Comparison of ENCODE assay signal across 9 mouse cellular contexts in genomic region chr10:75954381-75954811, GRCm38 (mm10). TPM values are rescaled to one million over a fixed set of nuclear protein-coding genes. Genes with fewer than 3 reads are reported as not detected.
DNase-seq lines count a peak whose midpoint lies in the region; ATAC-seq and TF ChIP-seq lines count a peak whose summit lies in the region.
"Had no signal": no experiment of that assay in that cellular context is flagged by ENCODE, and none has a peak within 500 bp of the region (broad histone marks: within the 10 kb centered on the region; RNA-seq: fewer than 3 reads in every experiment).

Gm5134 (plus strand) TSS chr10:75954514.

- TF ChIP-seq CTCF in liver, embryonic 14.5 days (IDR thresholded peaks at IDR 0.05; ENCODE audit: low read depth), result no peak

- H3K36me3 ChIP-seq in kidney, embryonic 16.5 days (ENCODE audit: insufficient read depth, low read length), result no peaks in the 10 kb centered on the region
- no peaks in the 10 kb centered on the region for H3K36me3 ChIP-seq in forebrain, embryonic 15.5 days
- H3K36me3 ChIP-seq in liver, embryonic 14.5 days (replicated peaks; ENCODE audit: control insufficient read depth, insufficient read depth, low read depth), result no peaks in the 10 kb centered on the region
- H3K36me3 ChIP-seq in stomach, embryonic 16.5 days (ENCODE audit: control insufficient read depth, insufficient read depth, low read length), result no peaks in the 10 kb centered on the region

- WGBS in kidney, embryonic 16.5 days, result 31% methylated on average over 20 of the region's 20 CpGs
- 30% methylated on average over 20 of the region's 20 CpGs for WGBS in forebrain, embryonic 15.5 days
- 14% methylated on average over 20 of the region's 20 CpGs for WGBS in liver, embryonic 14.5 days (ENCODE audit: insufficient replicate concordance)
- WGBS in stomach, embryonic 16.5 days, result 24% methylated on average over 20 of the region's 20 CpGs

- 0 out of 2 replicates have a peak, but pooled peaks have one; percentile 13 for ATAC-seq in kidney, embryonic 16.5 days (ENCODE audit: low FRiP score, low TSS enrichment)
- ATAC-seq in forebrain, embryonic 15.5 days (replicated peaks), result 0 out of 2 replicates have a peak, but pooled peaks have one; percentile 18
- 0 out of 2 replicates have a peak, but pooled peaks have one; percentile 26 for ATAC-seq in liver, embryonic 14.5 days (ENCODE audit: insufficient read depth)
- no peak for ATAC-seq in stomach, embryonic 16.5 days (ENCODE audit: insufficient read depth, low FRiP score)

- intact Hi-C loops in left cerebral cortex, postnatal 4 days (cut with DNase I), result loop anchor here (5.0 to 10.0 kb wide), 3 partner anchors 57 to 370 kb away; partner anchors contain the start of gene Ggt5

- no peak within 1 kb of the TSS for H3K27ac ChIP-seq in kidney, embryonic 16.5 days (ENCODE audit: low read length)
- no peak within 1 kb of the TSS for H3K27ac ChIP-seq in forebrain, embryonic 15.5 days (replicated peaks)
- H3K27ac ChIP-seq in liver, embryonic 14.5 days, result no peak within 1 kb of the TSS
- no peak within 1 kb of the TSS for H3K27ac ChIP-seq in stomach, embryonic 16.5 days (ENCODE audit: low read length)

- peak within 1 kb of the TSS; percentile 29; the same call in 1 of the 2 replicates for H3K9ac ChIP-seq in kidney, embryonic 16.5 days (replicated peaks; ENCODE audit: low read length)
- H3K9ac ChIP-seq in forebrain, embryonic 15.5 days (replicated peaks), result no peak within 1 kb of the TSS
- peak within 1 kb of the TSS; percentile 2 for H3K9ac ChIP-seq in liver, embryonic 14.5 days (replicated peaks)
- H3K9ac ChIP-seq in stomach, embryonic 16.5 days (ENCODE audit: low read length), result no peak within 1 kb of the TSS

- no peaks in the 10 kb centered on the region for H3K9me3 ChIP-seq in kidney, embryonic 16.5 days (ENCODE audit: low read length)
- no peaks in the 10 kb centered on the region for H3K9me3 ChIP-seq in forebrain, embryonic 15.5 days
- H3K9me3 ChIP-seq in liver, embryonic 14.5 days (ENCODE audit: control insufficient read depth, low read length), result no peaks in the 10 kb centered on the region
- no peaks in the 10 kb centered on the region for H3K9me3 ChIP-seq in stomach, embryonic 16.5 days (replicated peaks; ENCODE audit: control insufficient read depth, low read length)

- peaks cover 17% of the 10 kb centered on the region for H3K4me1 ChIP-seq in kidney, embryonic 16.5 days (ENCODE audit: insufficient read depth, low read length)
- peaks cover 11% of the 10 kb centered on the region for H3K4me1 ChIP-seq in forebrain, embryonic 15.5 days
- peaks cover 0 to 7% of the 10 kb centered on the region in 2 experiments; a peak in 1 of 4 replicates for H3K4me1 ChIP-seq in liver, embryonic 14.5 days (replicated peaks; ENCODE audit: control insufficient read depth in 2 of 2, insufficient read depth in 2 of 2, low read length in 1 of 2)
- peaks cover 6% of the 10 kb centered on the region for H3K4me1 ChIP-seq in stomach, embryonic 16.5 days (ENCODE audit: control insufficient read depth, insufficient read depth, low read length)

- TF ChIP-seq EP300 in liver, embryonic 14.5 days (IDR thresholded peaks at IDR 0.05; ENCODE audit: low read depth), result no peak

- peaks cover 3% of the 10 kb centered on the region; the same call in 1 of the 2 replicates for H3K27me3 ChIP-seq in kidney, embryonic 16.5 days (ENCODE audit: insufficient read depth, low read length)
- peaks cover 14% of the 10 kb centered on the region; the same call in 1 of the 2 replicates for H3K27me3 ChIP-seq in forebrain, embryonic 15.5 days
- H3K27me3 ChIP-seq in liver, embryonic 14.5 days (ENCODE audit: control insufficient read depth, insufficient read depth, low read length), result peaks cover 17% of the 10 kb centered on the region
- peaks cover 5% of the 10 kb centered on the region; the same call in 1 of the 2 replicates for H3K27me3 ChIP-seq in stomach, embryonic 16.5 days (ENCODE audit: control insufficient read depth, insufficient read depth, low read length)

- no peak for DNase-seq in kidney, adult 9 months
- DNase-seq in liver, embryonic 14.5 days (ENCODE audit: low read depth in 3 of 3, low spot score in 3 of 3), result no peak
- DNase-seq in left cerebral cortex, postnatal 4 days, result no peak
- DNase-seq in adrenal gland, adult 8-10 months, result no peak
- no peak for DNase-seq in right cerebral cortex, postnatal 36 days (ENCODE audit: low spot score in 2 of 2)

- peak within 1 kb of the TSS; percentile 45 for H3K4me2 ChIP-seq in kidney, embryonic 16.5 days (replicated peaks; ENCODE audit: low read depth, low read length)
- peak within 1 kb of the TSS; percentile 32 for H3K4me2 ChIP-seq in forebrain, embryonic 15.5 days (replicated peaks)
- peak within 1 kb of the TSS; percentile 62 for H3K4me2 ChIP-seq in liver, embryonic 14.5 days (ENCODE audit: low read depth)
- peak within 1 kb of the TSS; percentile 32 for H3K4me2 ChIP-seq in stomach, embryonic 16.5 days (ENCODE audit: low read depth, low read length)

- peak within 1 kb of the TSS; percentile 21; the same call in 1 of the 2 replicates for H3K4me3 ChIP-seq in kidney, embryonic 16.5 days (ENCODE audit: low read length)
- peak within 1 kb of the TSS; percentile 15 for H3K4me3 ChIP-seq in forebrain, embryonic 15.5 days
- peak within 1 kb of the TSS; percentile 45 to 52 for H3K4me3 ChIP-seq in liver, embryonic 14.5 days (ENCODE audit: insufficient read depth in 1 of 2, low read depth in 2 of 2, low read length in 2 of 2)
- H3K4me3 ChIP-seq in stomach, embryonic 16.5 days (replicated peaks; ENCODE audit: low read length), result peak within 1 kb of the TSS; percentile 8; the same call in 1 of the 2 replicates

RNA-seq across cellular contexts. Expression of gene Gm5134, which starts in this region (rescaled TPM):
- not detected in 2 replicates for polyA plus RNA-seq in kidney, embryonic 16.5 days (2015; fragmentation: Nextera tagmentation; extraction: Ambion mirVana)
- 0.15 TPM in 1 of 2 replicates, not detected in the other for polyA plus RNA-seq in forebrain, embryonic 15.5 days (2015; fragmentation: Nextera tagmentation; extraction: Ambion mirVana)
- polyA plus RNA-seq in liver, embryonic 14.5 days (2012; rRNA removed), result 0.08 and 0.10 TPM in 2 replicates
- 0.08 TPM in 1 of 2 replicates, not detected in the other for polyA plus RNA-seq in liver, embryonic 14.5 days (2014; fragmentation: Nextera tagmentation; extraction: Ambion mirVana)
- polyA plus RNA-seq in stomach, embryonic 16.5 days (2015; fragmentation: Nextera tagmentation; extraction: Ambion mirVana), result not detected in 2 replicates
- not detected for total RNA-seq in left cerebral cortex, postnatal 4 days (2021)
- not detected for total RNA-seq in adrenal gland, adult 8-10 months (2022)
- total RNA-seq: layer of hippocampus, postnatal 10 days had no signal

Comparison
In these comparisons a context has a peak if more than half of its experiments do, and no peak if none do; other contexts are left out.
1. Peak in ATAC-seq, H3K4me3 ChIP-seq, H3K9ac ChIP-seq and H3K4me2 ChIP-seq in kidney, embryonic 16.5 days; RNA of the gene not detected or under 1 TPM.
2. Peak in ATAC-seq, H3K4me3 ChIP-seq and H3K4me2 ChIP-seq in forebrain, embryonic 15.5 days; RNA of the gene not detected or under 1 TPM.
3. Peak in ATAC-seq, H3K4me3 ChIP-seq, H3K9ac ChIP-seq and H3K4me2 ChIP-seq in liver, embryonic 14.5 days; RNA of the gene not detected or under 1 TPM.